Mouse (Mus musculus) olfactory bulb, adult 2 months (tissue): ENCODE results near the gene Wfdc2.

Experiments used
- CTCF ChIP-seq: fragments of 200-500 bp; IDR thresholded peaks from 2 replicates; pipeline ENCODE4 v1.5.1; 2012; ENCODE audit warnings: low read depth, mild to moderate bottlenecking, low read length, moderate library complexity; ENCODE audit not compliant: insufficient read depth
- POLR2A ChIP-seq: fragments of 200-500 bp; IDR thresholded peaks from 2 replicates; pipeline ENCODE4 v1.6.1; 2012; ENCODE audit warnings: mild to moderate bottlenecking, low read depth, low read length, moderate library complexity; ENCODE audit not compliant: insufficient read depth

- TF ChIP-seq CTCF (no peak), POLR2A (no peak)
These were observed at the start of gene Wfdc2 for GRCm38 (mm10) chr2:164562391-164563188.
